Mouse (Mus musculus) G1E (cell line): ENCODE data around the gene Fbxl15.
A peak's percentile ranks its signal among the peaks of the same experiment; 100 is the strongest.

Experiments
- CTCF ChIP-seq: IDR thresholded peaks from 2 replicates; pipeline ENCODE4 v1.5.1; 2012; ENCODE audit warnings: low read depth, low read length, inconsistent platforms, mixed read lengths
- GATA1 ChIP-seq: IDR thresholded peaks from 2 replicates; pipeline ENCODE4 v1.6.1; 2012; ENCODE audit warnings: borderline replicate concordance, low read length, inconsistent platforms, mixed read lengths
- TAL1 ChIP-seq: conservative IDR thresholded peaks from 2 replicates; pipeline ENCODE4 v1.6.1; 2012; ENCODE audit warnings: low read depth, low read length, inconsistent platforms, mixed read lengths

GRCm38 (mm10) chr19:46329951-46330350 is 2.0 kb downstream of the Fbxl15 start:
- TF ChIP-seq CTCF, result peak; percentile 50
- TF ChIP-seq GATA1, result no peak
- TF ChIP-seq TAL1, result no peak
